Mouse (Mus musculus) ES-Bruce4 (cell line): ENCODE data around the gene Lamb3. TPM values are rescaled to one million over a fixed set of nuclear protein-coding genes. Genes with fewer than 3 reads are reported as not detected.
A peak's percentile ranks its signal among the peaks of the same experiment; 100 is the strongest.

Experiments
- H3K27ac ChIP-seq: 2 replicates; pipeline ENCODE4 v1.5.1; 2012; ENCODE audit warnings: low read length, inconsistent platforms; ENCODE audit not compliant: insufficient read depth
- H3K27me3 ChIP-seq: 2 replicates; pipeline ENCODE4 v1.6.1; 2012; ENCODE audit warnings: mild to moderate bottlenecking, low read length, inconsistent platforms; ENCODE audit not compliant: control insufficient read depth, poor library complexity, insufficient read depth, severe bottlenecking
- H3K36me3 ChIP-seq: 2 replicates; pipeline ENCODE4 v1.6.1; 2012; ENCODE audit warnings: inconsistent platforms, mild to moderate bottlenecking, low read length, moderate library complexity; ENCODE audit not compliant: control insufficient read depth, poor library complexity, insufficient read depth, severe bottlenecking
- H3K4me1 ChIP-seq: one replicate; pipeline ENCODE4 v1.8.1; 2011; ENCODE audit warnings: low read length; ENCODE audit not compliant: control insufficient read depth, insufficient read depth
- H3K4me3 ChIP-seq: 2 replicates; pipeline ENCODE4 v1.5.1; 2011; ENCODE audit warnings: low read depth, mild to moderate bottlenecking, low read length
- H3K9ac ChIP-seq: 2 replicates; pipeline ENCODE4 v1.6.1; 2012; ENCODE audit warnings: low read depth, mild to moderate bottlenecking, inconsistent platforms; ENCODE audit not compliant: poor library complexity, severe bottlenecking
- H3K9me3 ChIP-seq: replicated peaks from 2 replicates; pipeline ENCODE4 v1.6.1; 2012; ENCODE audit warnings: mild to moderate bottlenecking, low read length, inconsistent platforms; ENCODE audit not compliant: control insufficient read depth, poor library complexity, insufficient read depth, severe bottlenecking
- CTCF ChIP-seq: IDR thresholded peaks from one replicate; pipeline ENCODE4 v1.8.1; 2011; ENCODE audit warnings: low read depth, low read length
- EP300 ChIP-seq: IDR thresholded peaks from 2 replicates; pipeline ENCODE4 v1.6.1; 2011; ENCODE audit warnings: low read depth, low read length; ENCODE audit not compliant: insufficient read depth
- POLR2A ChIP-seq: IDR thresholded peaks from one replicate; pipeline ENCODE4 v1.8.1; 2011; ENCODE audit warnings: low read length; ENCODE audit not compliant: insufficient read depth
- polyA plus RNA-seq: library from polyadenylated mRNA; stranded (reverse); fragments of >200 nt; gene quantifications from 2 replicates; pipeline ENCODE4 v1.2.4, GENCODE M21; 2011; ENCODE audit warnings: low read depth; ENCODE audit not compliant: missing spikeins, insufficient read depth, insufficient read length

Lamb3 gene
- polyA plus RNA-seq, 1 experiment, result 6.4 TPM

- no peaks in the 10 kb centered on the region for H3K36me3 ChIP-seq
- no peaks in the 10 kb centered on the region for H3K4me1 ChIP-seq
- H3K9me3 ChIP-seq, result no peaks in the 10 kb centered on the region
- no peaks in the 10 kb centered on the region for H3K27me3 ChIP-seq
- TF ChIP-seq POLR2A (no peak), EP300 (no peak), CTCF (no peak)
- H3K9ac ChIP-seq, result no peak overlapping the region
- no peak overlapping the region for H3K27ac ChIP-seq
- H3K4me3 ChIP-seq, result no peak overlapping the region
Observed at GRCm38 (mm10) chr1:193326456-193327145, 119.1 kb downstream of the Lamb3 start.

- H3K4me3 ChIP-seq, result no peak overlapping the region
- H3K9ac ChIP-seq, result no peak overlapping the region
- H3K36me3 ChIP-seq, result no peaks in the 10 kb centered on the region
- H3K27me3 ChIP-seq, result no peaks in the 10 kb centered on the region
- no peaks in the 10 kb centered on the region for H3K9me3 ChIP-seq
- no peaks in the 10 kb centered on the region for H3K4me1 ChIP-seq
- no peak overlapping the region for H3K27ac ChIP-seq
- TF ChIP-seq CTCF (no peak), POLR2A (no peak)
Observed at GRCm38 (mm10) chr1:193327216-193327615, 119.7 kb downstream of the Lamb3 start.

GRCm38 (mm10) chr1:193327686-193328085 is 120.2 kb downstream of the Lamb3 start:
- Histone ChIP-seq H3K4me1 (no peaks in the 10 kb centered on the region), H3K9me3 (no peaks in the 10 kb centered on the region), H3K9ac (no peak overlapping the region), H3K36me3 (no peaks in the 10 kb centered on the region), H3K27ac (no peak overlapping the region), H3K4me3 (no peak overlapping the region), H3K27me3 (no peaks in the 10 kb centered on the region)
- no peak for TF ChIP-seq POLR2A
- TF ChIP-seq EP300, result no peak
- TF ChIP-seq CTCF, result no peak

- no peak overlapping the region for H3K4me3 ChIP-seq
- no peaks in the 10 kb centered on the region for H3K9me3 ChIP-seq
- TF ChIP-seq POLR2A, result no peak
- no peak for TF ChIP-seq EP300
- TF ChIP-seq CTCF, result no peak
- no peaks in the 10 kb centered on the region for H3K36me3 ChIP-seq
- no peak overlapping the region for H3K27ac ChIP-seq
- H3K27me3 ChIP-seq, result no peaks in the 10 kb centered on the region
- no peaks in the 10 kb centered on the region for H3K4me1 ChIP-seq
- H3K9ac ChIP-seq, result no peak overlapping the region
Observed at GRCm38 (mm10) chr1:193329557-193329956, 122.1 kb downstream of the Lamb3 start.

GRCm38 (mm10) chr1:193330172-193330571 is 122.7 kb downstream of the Lamb3 start:
- no peaks in the 10 kb centered on the region for H3K27me3 ChIP-seq
- no peak overlapping the region for H3K27ac ChIP-seq
- no peak for TF ChIP-seq POLR2A
- peak; percentile 49 for TF ChIP-seq CTCF
- H3K4me1 ChIP-seq, result no peaks in the 10 kb centered on the region
- no peaks in the 10 kb centered on the region for H3K36me3 ChIP-seq
- H3K4me3 ChIP-seq, result no peak overlapping the region
- no peaks in the 10 kb centered on the region for H3K9me3 ChIP-seq
- no peak overlapping the region for H3K9ac ChIP-seq

- Histone ChIP-seq H3K4me1 (no peaks in the 10 kb centered on the region), H3K36me3 (no peaks in the 10 kb centered on the region), H3K27ac (no peak overlapping the region), H3K9me3 (no peaks in the 10 kb centered on the region), H3K4me3 (no peak overlapping the region), H3K27me3 (no peaks in the 10 kb centered on the region), H3K9ac (no peak overlapping the region)
- TF ChIP-seq CTCF (no peak), POLR2A (no peak)
Observed at GRCm38 (mm10) chr1:193330626-193331025, 123.1 kb downstream of the Lamb3 start.
